Mouse (Mus musculus) G1E (cell line): Measurements from ENCODE around the gene Recql5.

ENCODE experiments used
- CTCF ChIP-seq: IDR thresholded peaks from 2 replicates; pipeline ENCODE4 v1.5.1; 2012; ENCODE audit warnings: low read depth, low read length, inconsistent platforms, mixed read lengths
- GATA1 ChIP-seq: IDR thresholded peaks from 2 replicates; pipeline ENCODE4 v1.6.1; 2012; ENCODE audit warnings: borderline replicate concordance, low read length, inconsistent platforms, mixed read lengths
- POLR2AphosphoS5 ChIP-seq: IDR thresholded peaks from 2 replicates; pipeline ENCODE4 v1.6.1; 2012; ENCODE audit warnings: low read depth, low read length, inconsistent platforms; ENCODE audit not compliant: insufficient replicate concordance

- TF ChIP-seq GATA1 (no peak), CTCF (no peak), POLR2AphosphoS5 (no peak)
Measured at GRCm38 (mm10) chr11:115918637-115919036, 14.6 kb downstream of the Recql5 start.
